Mouse (Mus musculus) thymus, adult 18-20 months (tissue): Measurements from ENCODE around the gene Scarb1.

Source experiments
- DNase-seq, 2 experiments: peaks; one replicate each; pipeline ENCODE4 v3.0.0; 2022; ENCODE audit warnings: mixed read lengths in 2 of 2

The Scarb1 gene

DNA sequence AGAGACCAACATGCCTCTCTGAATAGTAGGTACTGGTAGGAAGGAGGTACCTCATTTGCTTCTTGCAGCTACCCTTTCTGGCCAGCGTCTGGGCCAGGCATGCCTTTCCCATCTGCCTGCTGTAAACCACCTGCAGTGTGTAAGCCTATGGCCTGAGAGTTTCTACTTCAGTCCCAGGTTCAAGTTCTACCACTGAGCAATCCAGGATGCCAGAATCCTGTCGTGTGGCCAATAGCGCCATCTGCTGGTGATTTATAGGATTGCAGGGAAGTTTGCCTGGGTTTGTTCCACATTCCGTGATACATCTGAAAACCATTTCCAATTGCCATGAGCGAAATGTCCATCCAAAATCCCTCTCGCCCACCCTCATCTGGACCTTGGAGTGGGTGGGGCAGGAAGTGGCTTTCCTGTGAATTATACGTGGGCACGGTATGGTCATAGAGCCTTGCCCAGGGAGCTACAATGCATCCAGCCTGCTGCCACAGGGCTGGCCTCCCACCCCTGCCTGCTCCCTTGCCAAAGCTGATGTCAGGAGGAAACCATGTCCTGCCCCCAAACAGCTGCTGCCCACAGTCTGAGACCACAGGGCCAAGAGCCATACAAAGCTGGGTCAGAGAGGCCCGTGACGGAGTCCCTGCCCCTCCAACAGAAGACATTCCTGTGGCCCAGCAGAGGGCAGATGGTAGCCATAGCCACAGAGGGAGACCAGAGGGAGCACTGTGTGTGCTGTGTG, 72.7 kb downstream of the Scarb1 start:
- DNase-seq = peak; percentile 18 to 30

DNA sequence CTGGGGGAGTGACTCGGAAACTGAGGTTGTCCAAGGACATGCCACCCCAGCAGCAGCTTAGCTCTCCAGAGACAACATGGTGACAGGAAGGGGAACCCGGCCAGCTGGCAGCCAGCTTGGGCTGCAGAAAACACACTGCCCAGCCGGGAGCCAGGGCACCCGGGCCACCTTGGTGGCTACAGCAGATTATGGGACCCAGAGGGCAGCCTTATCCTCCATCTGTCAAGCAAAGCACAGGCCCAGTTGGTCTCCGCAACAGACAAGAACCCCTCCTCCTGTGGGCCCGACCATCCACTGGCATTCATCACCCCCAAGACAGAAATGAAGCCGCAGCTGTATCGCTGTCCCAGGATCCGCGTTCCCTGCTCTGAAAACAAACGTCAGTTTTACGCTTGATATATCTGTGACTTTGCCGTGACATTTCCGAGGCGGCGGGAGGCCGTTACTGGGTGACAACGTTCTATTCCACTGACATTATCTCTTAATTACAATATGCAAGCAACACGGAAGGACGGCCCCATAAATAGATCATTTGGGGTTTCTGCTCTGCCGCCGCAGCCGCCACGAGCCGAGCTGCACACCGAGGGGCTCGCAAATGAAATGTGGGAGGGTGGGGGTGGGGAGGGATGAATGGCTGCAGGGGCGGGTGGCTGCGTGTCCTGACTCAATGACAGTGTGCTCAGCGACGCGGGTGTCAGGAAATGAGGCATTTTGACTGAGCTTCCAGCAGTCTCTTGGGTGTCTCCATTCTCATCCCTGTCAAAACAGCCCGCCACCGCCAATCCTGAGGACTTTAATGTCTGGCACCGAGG, 73.5 kb downstream of the Scarb1 start:
- DNase-seq = no peak

DNA sequence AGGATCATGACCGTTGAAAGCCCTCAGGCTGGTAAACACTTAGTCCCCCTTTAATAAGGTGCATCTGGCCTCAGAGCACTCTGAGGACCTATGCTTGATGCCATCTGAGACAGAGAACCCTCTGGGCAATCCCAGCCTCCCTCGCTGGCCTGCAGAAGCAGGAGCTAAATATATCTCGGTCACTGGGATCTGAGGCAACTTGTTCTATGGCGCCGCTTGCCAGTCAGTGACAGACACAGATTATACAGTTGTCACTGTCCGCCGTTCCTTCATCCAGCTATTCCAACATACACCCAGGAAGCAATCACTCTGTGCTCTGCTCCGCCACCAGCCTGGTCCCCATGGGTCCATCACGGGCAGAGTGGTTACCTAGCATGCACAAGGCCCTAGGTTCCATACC, 74.8 kb downstream of the Scarb1 start:
- no peak for DNase-seq

DNA sequence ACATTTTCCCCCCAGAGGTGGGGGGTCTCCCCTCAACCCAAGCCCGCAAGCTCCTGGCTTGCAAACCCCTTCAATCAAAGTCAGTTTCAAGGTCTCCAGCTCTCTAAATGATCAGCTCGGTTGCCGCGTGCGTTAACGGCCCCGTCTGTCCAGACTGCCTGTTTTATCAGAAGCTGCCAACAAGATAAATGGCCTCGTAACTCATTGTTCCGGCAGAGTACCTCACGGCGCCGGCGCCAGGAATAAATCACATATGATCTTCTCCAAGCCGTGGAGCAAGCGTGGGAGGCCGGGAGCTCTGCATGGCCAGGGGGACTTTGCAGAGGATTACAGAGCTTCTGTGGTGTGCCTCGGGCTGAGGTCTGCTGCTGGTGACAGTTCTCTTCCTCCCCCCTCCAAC, 76.2 kb downstream of the Scarb1 start:
- DNase-seq = no peak

DNA sequence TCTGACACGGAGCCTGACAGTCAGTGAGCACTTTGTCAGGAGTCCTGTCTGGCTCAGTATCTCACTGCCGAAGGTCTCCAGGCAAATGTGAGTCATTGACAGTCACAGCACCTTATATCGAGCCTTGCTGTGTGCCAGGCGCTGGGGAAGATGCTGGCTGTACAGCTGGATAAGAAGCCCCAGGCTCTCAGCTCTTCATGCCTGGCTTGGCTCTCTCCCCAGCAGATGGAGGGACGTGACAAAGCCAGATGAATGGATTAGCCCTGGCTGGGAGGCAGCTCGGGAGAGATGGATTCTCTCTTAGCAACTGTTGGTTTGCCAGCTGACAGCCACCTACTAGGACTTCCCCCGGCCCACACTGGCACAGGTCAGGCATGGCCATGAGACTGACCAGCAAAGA, 78.3 kb downstream of the Scarb1 start:
- no peak for DNase-seq

DNA sequence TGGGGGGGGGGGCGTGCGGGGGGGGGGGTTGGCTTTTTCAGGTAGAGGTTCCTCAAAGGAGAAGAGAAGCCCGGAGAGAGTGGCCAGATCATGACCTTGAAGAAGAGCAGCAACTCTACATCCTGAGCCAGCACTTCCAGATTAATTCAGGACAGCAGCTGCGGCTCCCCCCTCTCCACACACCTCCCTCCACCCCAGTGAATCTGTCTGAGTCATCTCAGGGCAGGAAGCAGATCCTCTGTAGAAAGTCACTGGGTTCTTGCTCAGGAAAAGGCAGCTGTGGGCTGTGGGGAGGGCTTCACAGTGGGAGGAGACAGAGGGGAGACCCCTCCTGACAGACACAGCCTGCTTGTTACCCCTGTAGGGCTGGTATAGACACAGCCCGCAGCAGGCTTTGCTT, 87.0 kb downstream of the Scarb1 start:
- DNase-seq = no peak

DNA sequence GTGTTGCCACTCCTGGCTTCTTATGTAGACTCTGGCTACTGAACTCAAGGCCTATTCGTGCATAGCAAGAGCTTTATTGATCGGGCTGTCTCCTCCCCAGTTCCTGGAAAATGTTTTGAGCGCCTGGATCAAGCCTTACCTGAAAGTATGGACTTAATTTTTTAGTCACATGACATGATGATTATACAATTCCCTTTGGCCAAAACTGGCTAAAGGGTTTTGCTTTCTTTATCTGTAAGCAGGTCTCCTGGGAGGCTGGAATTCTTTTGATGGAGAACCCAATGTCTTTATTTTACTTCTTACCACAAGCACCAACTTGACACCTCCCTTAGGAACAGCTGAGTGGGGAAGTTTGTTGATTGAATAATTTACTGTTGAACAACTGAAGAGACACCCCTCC, 87.4 kb downstream of the Scarb1 start:
- no peak for DNase-seq

DNA sequence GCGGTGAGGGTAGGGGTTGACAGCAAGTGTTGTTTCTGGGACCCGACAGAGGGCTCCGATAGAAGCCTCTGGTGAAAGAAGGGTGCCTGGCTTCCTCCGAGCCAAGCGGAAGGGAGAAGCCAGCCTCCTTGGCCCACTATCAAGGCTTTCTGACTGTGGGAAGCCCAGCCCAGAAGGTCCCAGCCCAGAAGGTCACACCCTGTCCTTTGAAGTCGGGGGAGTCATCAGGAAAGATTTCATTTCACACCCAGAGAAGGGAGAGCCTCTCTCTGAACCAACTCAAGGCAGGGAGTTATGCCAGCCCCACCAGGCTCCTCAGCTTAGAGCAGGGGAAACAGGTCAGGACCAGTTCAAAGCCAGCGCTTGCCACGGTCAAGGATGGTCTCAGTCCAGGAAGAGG, 88.2 kb downstream of the Scarb1 start:
- no peak for DNase-seq

DNA sequence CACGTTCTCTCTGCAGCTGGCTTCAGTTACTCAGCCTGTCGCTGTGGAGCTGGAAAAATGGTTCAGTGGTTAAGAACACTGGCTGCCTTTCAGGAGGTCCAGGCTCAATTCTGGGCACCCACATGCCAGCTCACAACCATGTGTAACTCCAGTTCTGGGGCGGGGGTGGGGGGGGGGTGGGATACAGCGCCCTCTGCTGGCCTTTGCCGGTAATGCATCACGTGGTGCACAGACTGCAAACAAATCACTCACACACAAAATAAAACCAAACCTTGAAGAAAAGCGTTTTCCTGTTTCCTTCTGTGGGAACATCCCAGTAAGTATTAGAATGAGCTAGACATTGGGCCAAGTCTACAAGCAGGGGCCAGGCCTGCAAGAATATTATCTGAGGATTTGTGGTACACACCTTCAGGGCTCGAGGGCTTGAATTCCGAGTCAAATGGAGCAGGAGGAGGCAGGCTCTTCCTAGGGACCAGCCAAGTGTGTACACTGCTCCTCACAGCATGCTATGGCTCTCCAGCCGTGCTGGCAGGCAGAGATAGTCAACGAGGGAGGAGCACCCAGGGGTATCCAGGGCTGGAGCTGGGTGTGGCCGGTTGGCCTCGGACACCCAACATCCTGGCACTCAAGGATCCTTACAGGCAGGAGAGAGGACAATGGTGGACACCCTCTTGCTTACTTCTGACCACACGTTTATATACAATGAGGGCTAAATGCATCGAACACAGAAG, 88.8 kb downstream of the Scarb1 start:
- no peak for DNase-seq

DNA sequence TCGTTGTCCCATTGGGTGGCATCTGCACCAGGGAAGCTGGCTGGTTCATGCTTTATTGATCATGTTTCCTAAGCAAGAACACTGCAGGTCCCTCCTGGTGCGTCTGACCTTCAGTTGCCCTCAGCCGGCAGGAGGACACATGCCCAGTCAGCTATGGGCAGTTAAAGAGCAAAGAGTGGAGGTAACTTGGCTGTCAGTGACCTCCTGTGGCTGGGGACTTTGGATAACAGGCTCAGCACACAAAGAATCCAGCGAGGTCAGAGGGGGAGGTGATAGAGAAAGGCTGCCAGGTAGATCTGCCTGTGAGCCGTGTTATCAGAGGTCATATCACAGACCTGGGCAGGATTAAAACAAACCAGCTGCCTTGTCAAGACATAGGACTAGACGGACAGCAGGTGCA, 91.7 kb downstream of the Scarb1 start:
- DNase-seq = no peak

DNA sequence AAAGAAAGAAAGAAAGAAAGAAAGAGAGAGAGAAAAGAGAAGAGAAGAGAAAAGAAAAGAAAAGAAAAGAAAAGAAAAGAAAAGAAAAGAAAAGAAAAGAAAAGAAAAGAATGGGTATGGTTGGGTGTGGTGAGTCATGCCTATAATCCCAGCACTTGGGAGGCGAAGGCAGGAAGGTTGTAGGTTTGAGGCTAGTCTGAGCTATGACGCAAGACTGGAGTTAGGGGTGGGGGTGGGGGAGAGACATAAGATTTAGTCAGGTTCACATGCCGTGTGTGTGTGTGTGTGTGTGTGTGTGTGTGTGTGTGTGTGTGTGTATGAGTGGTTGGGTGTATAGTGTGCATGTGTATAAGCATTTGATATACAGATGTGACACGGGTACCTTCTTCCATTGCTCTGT, 94.2 kb downstream of the Scarb1 start:
- no peak for DNase-seq

DNA sequence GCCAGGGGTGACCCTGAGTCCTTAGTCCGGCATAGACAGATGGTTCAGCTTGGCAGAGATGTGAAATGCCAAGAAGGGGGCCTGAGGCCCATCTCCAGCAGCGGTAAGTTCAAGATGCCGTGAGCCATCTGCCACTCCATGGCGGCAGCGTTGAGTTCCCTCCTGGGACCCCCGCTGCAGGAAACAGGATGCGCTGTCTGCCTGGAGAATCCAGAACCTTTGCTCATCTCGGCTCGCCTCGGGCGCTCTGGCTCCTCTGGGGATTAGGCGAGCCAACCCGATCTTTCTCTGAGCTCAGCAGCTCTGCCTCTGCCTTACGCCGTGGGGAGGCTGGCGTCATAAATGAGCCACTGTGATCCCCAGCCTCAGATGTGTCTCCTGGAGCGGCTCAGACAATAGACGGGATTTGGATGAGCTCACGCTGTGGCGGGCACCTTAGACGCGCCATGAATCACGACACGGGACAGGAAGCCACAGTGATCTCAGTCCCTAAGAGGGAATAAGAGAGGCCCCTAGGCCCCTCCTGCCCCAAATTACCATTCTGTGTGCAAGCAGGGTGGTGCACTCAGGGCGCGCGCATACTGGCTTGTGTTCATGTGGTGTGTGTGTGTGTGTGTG, 95.3 kb downstream of the Scarb1 start:
- DNase-seq = no peak

DNA sequence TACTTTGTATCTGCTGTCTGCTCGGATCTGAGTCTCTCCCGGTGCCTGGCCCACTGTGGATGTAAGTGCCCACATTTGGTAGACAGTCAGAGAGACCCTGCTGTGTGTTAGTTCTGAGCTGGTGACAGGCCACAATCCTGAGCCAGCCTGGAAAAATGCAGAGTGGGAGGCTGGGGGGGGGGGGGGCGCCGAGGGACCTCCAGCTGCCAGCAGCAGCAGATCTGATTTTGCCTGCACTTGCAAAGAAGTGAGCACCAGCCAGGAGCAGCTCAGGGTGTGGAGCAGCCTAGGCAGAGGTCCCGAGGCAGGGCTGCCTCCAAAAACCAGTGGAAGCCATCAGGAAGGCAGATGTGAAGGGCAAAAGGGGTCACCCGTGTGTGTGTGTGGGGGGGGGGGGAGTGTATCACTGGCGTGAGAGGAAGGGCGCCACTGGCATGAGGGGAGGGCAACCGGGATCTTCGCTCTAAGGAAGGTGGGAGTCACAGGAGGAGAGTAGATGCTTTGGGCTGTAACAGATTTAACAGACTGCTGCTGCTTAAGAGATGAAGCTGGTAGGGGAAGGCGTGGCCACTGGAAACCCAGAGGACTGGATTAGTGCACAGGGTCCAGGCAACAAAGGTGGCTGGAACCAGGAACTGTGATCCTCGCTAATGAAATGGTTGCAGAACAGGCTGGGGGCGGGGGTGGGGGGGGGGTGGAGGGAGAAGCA, 95.9 kb downstream of the Scarb1 start:
- DNase-seq = no peak

DNA sequence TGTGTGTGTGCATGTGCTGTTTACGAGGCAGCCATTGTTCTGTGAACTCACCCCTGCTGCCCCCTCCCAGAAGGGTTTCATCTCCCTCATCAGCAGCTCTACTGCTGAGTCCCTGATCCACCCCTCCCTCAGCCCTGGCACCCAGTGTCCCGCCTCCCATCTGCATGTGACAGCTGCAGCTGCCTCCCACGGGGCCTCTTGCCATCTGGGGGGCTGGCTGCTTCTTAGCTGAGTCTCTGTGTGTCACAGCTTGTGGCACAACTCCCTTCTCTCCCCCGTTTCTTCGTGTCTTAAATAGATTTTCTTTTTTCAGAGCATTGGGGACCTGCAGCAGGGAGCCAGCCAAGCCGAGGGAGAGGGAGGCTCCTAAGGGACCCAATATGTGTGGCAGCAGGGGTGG, 97.0 kb downstream of the Scarb1 start:
- DNase-seq = peak; percentile 72 to 78

DNA sequence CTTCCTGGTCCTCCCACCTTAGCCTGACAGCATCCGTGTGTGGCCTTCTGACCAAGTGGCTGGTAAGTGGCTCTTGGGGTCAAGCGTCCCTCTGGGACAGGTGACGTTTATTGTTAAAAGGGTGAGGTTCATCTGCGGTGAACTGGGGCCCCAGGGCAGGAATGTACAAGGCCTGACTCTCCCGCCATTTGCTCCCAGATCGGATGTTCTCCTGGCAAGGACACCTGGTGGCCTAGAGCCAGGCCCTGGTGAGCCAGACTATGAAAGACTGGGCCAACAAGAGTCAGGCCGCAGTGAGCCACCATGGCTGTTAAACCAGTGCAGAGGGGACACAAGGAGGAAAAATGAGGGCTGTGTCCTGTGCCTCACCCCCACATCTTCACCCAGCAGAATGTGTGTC, 98.8 kb downstream of the Scarb1 start:
- no peak for DNase-seq

DNA sequence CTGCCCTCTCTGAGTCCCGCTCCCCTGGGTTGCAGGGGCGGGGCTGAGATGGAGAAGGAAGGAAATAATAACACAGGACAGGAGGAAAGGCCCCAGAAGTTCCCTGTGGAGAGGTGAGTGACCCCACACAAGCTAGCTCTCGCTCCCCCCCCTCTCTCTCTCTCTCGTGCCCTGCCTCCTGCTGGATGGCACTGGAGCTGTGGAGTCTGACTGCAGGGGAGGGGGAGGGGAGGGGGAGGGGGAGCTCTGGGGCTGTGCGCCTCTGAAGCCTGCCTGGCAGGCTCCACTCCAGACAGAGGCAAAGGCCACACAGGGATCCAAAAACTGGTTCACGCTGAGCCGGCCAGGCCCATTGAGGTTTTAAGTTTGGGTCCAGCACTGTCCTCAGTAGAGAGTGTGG, 99.3 kb downstream of the Scarb1 start:
- DNase-seq = no peak

DNA sequence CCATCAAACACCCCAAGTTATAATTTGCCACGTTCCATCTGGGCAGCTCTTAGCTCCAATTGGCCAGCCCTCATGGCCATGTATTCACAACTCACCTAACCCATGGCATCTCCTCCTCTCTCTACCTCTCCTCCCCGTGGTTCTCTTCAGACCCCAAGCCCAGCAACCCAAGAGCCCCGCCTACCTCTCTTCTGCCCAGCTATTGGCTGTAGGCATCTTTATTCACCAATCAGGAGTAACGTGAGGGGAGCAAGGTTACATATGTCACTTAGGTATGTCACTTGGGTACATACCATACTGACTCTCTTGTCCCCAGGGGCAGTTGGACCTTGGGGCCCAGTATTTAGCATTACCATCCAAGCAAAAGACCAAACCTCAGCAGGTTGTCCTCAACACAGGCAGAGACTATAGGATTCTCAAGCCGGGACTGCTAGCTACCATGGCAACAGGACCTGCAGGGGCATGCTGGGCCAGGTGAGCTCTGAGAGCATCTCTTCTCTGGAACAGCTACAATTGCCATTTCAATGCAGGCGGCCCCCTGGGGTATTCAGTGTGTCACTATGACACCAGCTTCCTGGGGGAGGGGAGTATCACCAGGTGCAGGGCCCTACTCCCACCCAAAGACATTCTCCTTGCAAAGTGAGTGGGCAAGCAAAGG, 100.6 kb downstream of the Scarb1 start:
- no peak for DNase-seq

DNA sequence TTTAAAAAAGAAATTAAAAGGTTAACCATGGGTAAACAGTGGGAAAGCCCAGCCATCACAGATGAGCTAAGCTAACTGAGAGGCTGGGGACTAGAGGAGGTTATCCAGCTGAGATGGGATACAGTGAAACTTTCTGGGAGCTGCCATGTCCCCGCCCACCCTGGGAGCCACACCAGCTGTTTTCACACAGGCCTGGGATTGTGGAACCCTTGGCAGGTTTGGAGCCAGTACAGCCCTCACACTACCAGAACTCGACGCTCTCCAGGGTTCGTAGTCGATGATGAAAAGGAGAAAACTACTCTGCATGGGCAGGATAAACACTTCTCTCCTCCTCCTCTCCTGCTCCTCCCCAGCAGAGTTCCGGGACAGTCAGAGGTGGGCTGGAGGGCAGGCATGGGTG, 105.0 kb downstream of the Scarb1 start:
- DNase-seq = no peak

DNA sequence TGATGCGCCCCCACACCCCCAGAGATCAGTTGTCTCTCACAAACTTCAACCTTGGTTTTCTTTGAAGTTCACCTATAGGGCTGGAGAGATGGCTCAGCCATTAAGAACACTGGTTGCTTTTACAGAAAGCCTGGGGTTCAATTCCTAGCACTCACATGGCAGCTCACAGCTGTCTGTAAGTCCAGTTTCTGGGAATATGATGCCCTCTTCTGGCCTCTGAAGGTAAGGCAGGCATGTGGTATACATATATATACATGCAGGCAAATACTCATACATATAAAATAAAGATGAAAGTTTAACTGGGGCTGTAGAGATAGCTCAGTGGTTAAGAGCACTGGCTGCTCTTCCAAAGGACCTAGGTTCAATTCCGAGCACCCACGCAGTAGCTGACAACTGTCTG, 105.5 kb downstream of the Scarb1 start:
- DNase-seq = no peak

DNA sequence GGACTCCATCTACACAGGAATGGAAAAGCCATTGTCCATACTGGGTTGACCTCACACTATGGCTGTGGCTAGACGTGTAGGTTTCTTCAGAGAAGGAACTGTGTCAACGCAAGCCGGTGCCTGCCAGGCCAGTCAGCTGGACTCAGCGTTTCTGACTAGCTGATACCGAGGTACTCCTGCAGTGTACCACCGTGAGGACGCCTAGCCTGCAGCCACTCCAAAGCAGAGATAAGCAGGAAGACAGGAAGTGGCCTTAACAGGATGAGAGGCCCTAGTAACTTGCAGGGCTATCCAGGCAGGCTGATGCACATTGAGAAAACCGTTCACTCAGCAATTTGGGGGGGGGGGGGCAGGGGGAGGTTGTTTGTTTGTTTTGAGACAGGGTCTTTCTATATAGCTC, 106.5 kb downstream of the Scarb1 start:
- no peak for DNase-seq

DNA sequence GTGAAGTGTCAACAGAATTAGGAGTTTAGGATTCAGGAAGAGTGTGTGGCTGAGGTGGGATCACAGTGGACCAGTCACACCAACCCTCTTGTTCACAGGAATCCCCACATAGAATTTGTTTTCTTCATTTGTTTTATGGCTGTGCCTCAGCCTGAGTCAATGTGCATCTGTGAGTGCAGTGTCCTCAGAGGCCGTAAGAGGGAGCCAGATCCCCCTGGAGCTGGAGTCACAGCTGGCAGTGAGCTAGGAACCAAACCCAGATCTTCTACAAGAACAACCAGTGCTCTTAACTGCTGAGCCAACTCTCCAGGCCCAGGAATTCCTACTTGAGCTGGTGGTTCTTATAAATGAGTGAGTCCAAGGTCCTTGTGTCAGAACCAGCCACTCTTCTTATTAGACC, 107.4 kb downstream of the Scarb1 start:
- no peak for DNase-seq

DNA sequence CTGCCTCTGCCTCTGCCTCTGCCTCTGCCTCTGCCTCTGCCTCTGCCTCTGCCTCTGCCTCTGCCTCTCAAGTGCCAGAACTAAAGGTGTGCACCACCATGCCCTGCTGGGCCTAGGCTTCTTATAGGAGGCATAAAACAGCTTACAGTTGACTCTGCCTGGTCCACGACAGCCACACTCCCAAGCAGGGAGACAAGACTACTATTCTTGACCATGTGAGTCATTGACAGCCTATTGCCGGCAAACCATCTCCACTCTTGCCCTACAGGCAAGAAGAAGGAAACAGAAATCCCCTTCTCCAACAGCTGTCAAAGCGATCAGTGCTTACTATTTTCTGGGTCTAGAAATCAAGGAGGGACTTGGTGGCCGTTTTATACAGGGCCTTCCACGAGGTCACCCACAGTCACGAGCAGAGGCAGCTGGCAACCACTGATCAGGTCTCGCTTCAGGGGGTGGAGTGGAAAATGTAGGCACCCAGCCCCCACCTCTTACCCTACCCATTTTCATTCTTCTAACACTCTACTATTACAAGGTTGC, 108.4 kb downstream of the Scarb1 start:
- no peak for DNase-seq
